Mouse (Mus musculus): ENCODE results near the gene Ddx39.

GRCm38 (mm10) chr8:83757084-83757607 is 42.2 kb downstream of the Ddx39 start:
- TF ChIP-seq CTCF (IDR thresholded peaks at IDR 0.05) = no peak
- no peak for TF ChIP-seq EP300 (IDR thresholded peaks at IDR 0.05)
